Mouse (Mus musculus): Measurements from ENCODE around the gene Tmco3. TPM values are rescaled to one million over a fixed set of nuclear protein-coding genes. Genes with fewer than 3 reads are reported as not detected.
"Not testable (repeated sequence)": the region's sequence is repeated elsewhere in the genome, so short reads cannot be mapped to it uniquely, and the experiment has no call there.

Tmco3 gene
- polyA plus RNA-seq, 1 experiment, result 39.4 TPM

- WGBS, result 94% methylated on average over 6 of the region's 6 CpGs
- DNase-seq, result no peak
- TF ChIP-seq CTCF (IDR thresholded peaks at IDR 0.05; ENCODE audit: insufficient read depth, low read length), result no peak
- TF ChIP-seq POLR2A (IDR thresholded peaks at IDR 0.05; ENCODE audit: borderline replicate concordance, extremely low read depth, low read depth, low read length), result no peak
- Histone ChIP-seq H3K4me3 (replicated peaks; ENCODE audit: extremely low read depth, low read depth, low read length) (no peak overlapping the region), H3K4me1 (ENCODE audit: control insufficient read depth, insufficient read depth, low read length) (no peaks in the 10 kb centered on the region)
Measured at GRCm38 (mm10) chr8:13305459-13305858, 17.5 kb downstream of the Tmco3 start.

- Histone ChIP-seq H3K4me3 (replicated peaks; ENCODE audit: extremely low read depth, low read depth, low read length) (no peak overlapping the region), H3K4me1 (ENCODE audit: control insufficient read depth, insufficient read depth, low read length) (no peaks in the 10 kb centered on the region)
- TF ChIP-seq CTCF (IDR thresholded peaks at IDR 0.05; ENCODE audit: insufficient read depth, low read length) (no peak), POLR2A (IDR thresholded peaks at IDR 0.05; ENCODE audit: borderline replicate concordance, extremely low read depth, low read depth, low read length) (no peak)
- no peak for DNase-seq
- 97% methylated on average over 4 of the region's 4 CpGs for WGBS
Measured at GRCm38 (mm10) chr8:13305884-13306283, 17.9 kb downstream of the Tmco3 start.

DNA sequence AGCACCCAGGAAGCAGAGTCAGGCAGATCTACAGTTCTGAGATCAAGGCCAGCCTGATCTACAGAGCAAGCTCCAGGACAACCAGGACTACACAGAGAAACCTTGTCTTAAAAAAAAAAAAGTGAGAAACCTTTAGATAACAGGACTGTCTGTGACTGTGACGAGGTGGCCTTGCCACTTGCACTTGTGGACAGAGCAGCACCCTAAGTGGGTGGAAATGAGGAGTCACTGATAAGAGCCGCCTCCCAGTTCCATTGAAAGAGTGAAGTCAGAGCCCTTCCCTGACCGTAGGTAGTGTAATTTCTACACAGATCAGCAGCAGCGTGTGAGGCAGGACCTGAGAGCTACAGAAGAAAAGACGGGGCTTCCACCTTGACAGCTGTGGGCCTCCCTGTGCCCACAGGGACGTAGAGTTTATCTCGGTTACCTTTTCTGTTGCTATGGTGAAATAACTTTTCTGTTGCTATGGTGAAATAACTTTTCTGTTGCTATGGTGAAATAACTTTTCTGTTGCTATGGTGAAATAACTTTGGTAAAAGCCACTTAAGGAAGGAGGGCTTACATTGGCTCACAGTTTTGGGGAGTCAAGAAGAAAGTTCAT is 18.4 kb downstream of the Tmco3 start:
- WGBS, result 67% methylated on average over 7 of the region's 7 CpGs
- no peak for DNase-seq
- H3K4me3 ChIP-seq (replicated peaks; ENCODE audit: extremely low read depth, low read depth, low read length), result no peak overlapping the region
- no peaks in the 10 kb centered on the region for H3K4me1 ChIP-seq (ENCODE audit: control insufficient read depth, insufficient read depth, low read length)
- TF ChIP-seq CTCF (IDR thresholded peaks at IDR 0.05; ENCODE audit: insufficient read depth, low read length), result no peak
- no peak for TF ChIP-seq POLR2A (IDR thresholded peaks at IDR 0.05; ENCODE audit: borderline replicate concordance, extremely low read depth, low read depth, low read length)

- TF ChIP-seq POLR2A (IDR thresholded peaks at IDR 0.05; ENCODE audit: borderline replicate concordance, extremely low read depth, low read depth, low read length), result no peak
- TF ChIP-seq CTCF (IDR thresholded peaks at IDR 0.05; ENCODE audit: insufficient read depth, low read length), result no peak
- no peak overlapping the region for H3K4me3 ChIP-seq (replicated peaks; ENCODE audit: extremely low read depth, low read depth, low read length)
- H3K4me1 ChIP-seq (ENCODE audit: control insufficient read depth, insufficient read depth, low read length), result no peaks in the 10 kb centered on the region
- DNase-seq, result no peak
- 80% methylated on average over 9 of the region's 9 CpGs for WGBS
Measured at GRCm38 (mm10) chr8:13306916-13307315, 18.9 kb downstream of the Tmco3 start.

- 68% methylated on average over 3 of the region's 3 CpGs for WGBS
- no peak overlapping the region for H3K4me3 ChIP-seq (replicated peaks; ENCODE audit: extremely low read depth, low read depth, low read length)
- DNase-seq, result no peak
- TF ChIP-seq CTCF (IDR thresholded peaks at IDR 0.05; ENCODE audit: insufficient read depth, low read length), result no peak
- TF ChIP-seq POLR2A (IDR thresholded peaks at IDR 0.05; ENCODE audit: borderline replicate concordance, extremely low read depth, low read depth, low read length), result no peak
- no peaks in the 10 kb centered on the region for H3K4me1 ChIP-seq (ENCODE audit: control insufficient read depth, insufficient read depth, low read length)
Measured at GRCm38 (mm10) chr8:13314922-13315321, 26.9 kb downstream of the Tmco3 start.

DNA sequence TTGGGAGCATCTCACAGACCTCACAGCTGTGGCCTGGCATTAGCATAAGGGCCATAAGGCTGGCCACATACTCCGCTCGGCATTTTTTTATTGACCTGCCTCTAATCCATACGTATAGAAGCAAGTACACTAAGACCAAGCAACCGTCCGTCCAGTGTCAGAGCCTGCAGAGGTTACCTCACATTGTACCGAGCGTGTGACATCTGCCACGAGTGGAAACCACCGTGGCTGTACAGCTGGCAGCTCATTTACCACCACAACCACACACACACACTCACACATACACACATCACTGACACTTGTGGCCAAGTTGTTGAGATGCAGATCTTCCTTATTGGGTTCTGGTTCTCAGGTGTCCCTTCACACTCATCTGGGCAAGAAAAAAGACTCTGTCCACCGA is 28.7 kb downstream of the Tmco3 start:
- TF ChIP-seq POLR2A (IDR thresholded peaks at IDR 0.05; ENCODE audit: borderline replicate concordance, extremely low read depth, low read depth, low read length) (no peak), CTCF (IDR thresholded peaks at IDR 0.05; ENCODE audit: insufficient read depth, low read length) (no peak)
- WGBS, result 90% methylated on average over 10 of the region's 10 CpGs
- Histone ChIP-seq H3K4me1 (ENCODE audit: control insufficient read depth, insufficient read depth, low read length) (no peaks in the 10 kb centered on the region), H3K4me3 (replicated peaks; ENCODE audit: extremely low read depth, low read depth, low read length) (no peak overlapping the region)
- DNase-seq, result no peak

GRCm38 (mm10) chr8:13326598-13326997 is 38.6 kb downstream of the Tmco3 start:
- 30% methylated on average over 5 of the region's 5 CpGs for WGBS
- Histone ChIP-seq H3K4me3 (replicated peaks; ENCODE audit: extremely low read depth, low read depth, low read length) (no peak overlapping the region), H3K4me1 (ENCODE audit: control insufficient read depth, insufficient read depth, low read length) (no peaks in the 10 kb centered on the region)
- no peak for DNase-seq
- no peak for TF ChIP-seq POLR2A (IDR thresholded peaks at IDR 0.05; ENCODE audit: borderline replicate concordance, extremely low read depth, low read depth, low read length)
- TF ChIP-seq CTCF (IDR thresholded peaks at IDR 0.05; ENCODE audit: insufficient read depth, low read length), result 0 out of 2 replicates have a peak, but pooled peaks have one; percentile 9

DNA sequence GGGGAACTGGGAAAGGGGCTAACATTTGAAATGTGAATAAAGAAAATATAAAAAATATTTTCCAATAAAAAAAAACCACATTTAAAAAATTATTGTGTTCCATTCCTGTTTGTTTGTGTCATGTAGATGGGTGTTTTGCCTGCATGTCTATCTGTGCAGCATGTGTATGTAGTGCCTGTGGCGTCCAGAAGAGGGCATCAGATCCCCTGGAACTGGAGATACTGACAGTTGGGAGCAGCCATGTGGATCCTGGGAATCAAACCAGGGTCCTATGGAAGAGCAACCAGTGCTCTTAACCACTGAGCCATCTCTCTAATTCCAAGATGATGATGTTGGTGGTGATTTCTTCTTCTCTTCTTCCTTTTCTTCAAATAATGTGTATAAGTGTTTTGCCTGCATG is 46.7 kb downstream of the Tmco3 start:
- TF ChIP-seq POLR2A (IDR thresholded peaks at IDR 0.05; ENCODE audit: borderline replicate concordance, extremely low read depth, low read depth, low read length), result no peak
- TF ChIP-seq CTCF (IDR thresholded peaks at IDR 0.05; ENCODE audit: insufficient read depth, low read length), result no peak
- DNase-seq, result no peak
- 34% methylated on average over 1 of the region's 1 CpGs for WGBS
- H3K4me3 ChIP-seq (replicated peaks; ENCODE audit: extremely low read depth, low read depth, low read length), result no peak overlapping the region
- H3K4me1 ChIP-seq (ENCODE audit: control insufficient read depth, insufficient read depth, low read length), result peaks cover 2% of the 10 kb centered on the region; the same call in 1 of the 2 replicates

DNA sequence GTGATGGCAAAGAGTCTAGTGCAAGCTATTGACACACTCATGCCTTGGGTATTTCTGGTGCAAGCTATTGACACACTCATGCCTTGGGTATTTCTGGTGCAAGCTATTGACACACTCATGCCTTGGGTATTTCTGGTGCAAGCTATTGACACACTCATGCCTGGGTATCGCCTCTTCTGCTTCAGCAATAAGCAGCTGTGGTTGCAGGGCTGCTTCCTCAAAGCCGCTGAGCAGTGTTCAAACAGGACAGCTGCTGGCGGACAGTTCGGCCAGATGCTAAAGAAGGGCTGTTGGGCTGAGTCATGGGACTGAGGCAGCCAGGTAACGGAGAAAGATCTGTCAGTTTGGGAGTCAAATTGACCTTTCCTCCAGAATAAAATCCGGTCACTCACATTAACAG is 49.3 kb downstream of the Tmco3 start:
- H3K4me1 ChIP-seq (ENCODE audit: control insufficient read depth, insufficient read depth, low read length); DNase-seq; H3K4me3 ChIP-seq (replicated peaks; ENCODE audit: extremely low read depth, low read depth, low read length): not testable (repeated sequence)
- 57% methylated on average over 6 of the region's 6 CpGs for WGBS

- 52% methylated on average over 3 of the region's 3 CpGs for WGBS
Measured at GRCm38 (mm10) chr8:13337678-13338077, 49.7 kb downstream of the Tmco3 start.

More at GRCm38 (mm10) chr8:13337678-13338077, 49.7 kb downstream of the Tmco3 start:
- Histone ChIP-seq H3K4me1 (ENCODE audit: control insufficient read depth, insufficient read depth, low read length) (peaks cover 2% of the 10 kb centered on the region; the same call in 1 of the 2 replicates), H3K4me3 (replicated peaks; ENCODE audit: extremely low read depth, low read depth, low read length) (no peak overlapping the region)
- DNase-seq, result no peak
- no peak for TF ChIP-seq POLR2A (IDR thresholded peaks at IDR 0.05; ENCODE audit: borderline replicate concordance, extremely low read depth, low read depth, low read length)
- no peak for TF ChIP-seq CTCF (IDR thresholded peaks at IDR 0.05; ENCODE audit: insufficient read depth, low read length)
